Mouse (Mus musculus) urinary bladder, postnatal 25 days (tissue): ENCODE measurements around the gene Slc6a19.

ENCODE experiments used
- DNase-seq: peaks from one replicate; pipeline ENCODE4 v3.0.0; 2022; ENCODE audit warnings: low spot score

Gene Slc6a19

GRCm38 (mm10) chr13:73660163-73660695 lies 44.4 kb downstream of the Slc6a19 start:
- DNase-seq = no peak

- no peak for DNase-seq
Observed at GRCm38 (mm10) chr13:73658953-73659352, 45.7 kb downstream of the Slc6a19 start.

GRCm38 (mm10) chr13:73654976-73655375 lies 49.7 kb downstream of the Slc6a19 start:
- no peak for DNase-seq

- no peak for DNase-seq
Observed at GRCm38 (mm10) chr13:73653266-73653665, 51.4 kb downstream of the Slc6a19 start.

DNA sequence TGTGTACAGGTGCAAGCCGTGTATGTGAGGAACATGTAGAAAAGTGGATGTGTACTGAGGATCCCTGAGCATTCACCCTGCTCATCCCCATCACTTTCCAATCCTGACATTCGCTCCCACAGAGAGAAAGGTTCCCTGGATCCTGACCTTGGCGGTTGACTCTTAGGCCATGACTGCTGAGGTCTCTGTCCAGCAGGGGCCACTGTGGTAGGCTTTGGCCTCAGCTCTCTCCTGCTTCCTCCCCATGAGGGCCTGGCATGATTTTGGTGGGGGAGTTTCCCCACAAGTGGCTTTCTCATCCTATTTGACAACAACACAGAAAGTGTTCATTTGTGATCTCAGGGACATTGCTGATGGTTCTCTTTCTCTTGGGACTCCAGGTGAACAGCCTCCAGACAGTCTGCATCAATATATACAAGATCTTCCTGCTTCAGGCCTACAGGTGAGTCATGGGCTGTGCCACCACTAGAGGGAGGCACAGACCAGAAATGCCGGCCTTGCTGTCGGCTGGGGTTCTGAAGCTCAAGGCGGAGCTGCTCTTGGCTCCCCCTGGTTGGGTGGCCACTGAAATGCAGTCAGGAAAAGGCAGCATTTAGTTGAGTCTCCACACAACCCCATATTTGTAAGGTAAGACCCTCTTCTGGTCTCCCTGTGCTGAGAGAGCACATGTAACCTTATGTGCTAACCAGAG lies 58.1 kb downstream of the Slc6a19 start:
- peak; percentile 35 for DNase-seq

GRCm38 (mm10) chr13:73641296-73641695 lies 63.4 kb downstream of the Slc6a19 start:
- DNase-seq = no peak

DNA sequence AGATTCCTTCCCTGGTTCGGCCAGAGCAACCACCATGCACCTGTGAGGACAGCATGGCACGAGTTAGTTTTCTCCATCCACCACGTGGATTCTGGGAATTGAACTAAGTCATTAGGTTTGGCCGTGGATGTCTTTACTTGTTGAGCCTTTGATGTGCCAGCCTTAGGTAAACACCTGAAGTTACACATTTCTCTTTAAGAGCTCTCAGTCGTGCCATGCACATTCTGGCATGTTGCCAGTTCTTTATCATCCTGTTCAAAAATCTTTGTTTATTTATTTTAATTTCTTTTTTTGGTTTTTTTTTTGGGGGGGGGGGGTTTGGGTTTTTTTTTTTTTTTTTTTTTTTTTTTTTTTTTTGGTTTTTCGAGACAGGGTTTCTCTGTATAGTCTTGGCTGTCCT lies 66.8 kb downstream of the Slc6a19 start:
- no peak for DNase-seq

DNA sequence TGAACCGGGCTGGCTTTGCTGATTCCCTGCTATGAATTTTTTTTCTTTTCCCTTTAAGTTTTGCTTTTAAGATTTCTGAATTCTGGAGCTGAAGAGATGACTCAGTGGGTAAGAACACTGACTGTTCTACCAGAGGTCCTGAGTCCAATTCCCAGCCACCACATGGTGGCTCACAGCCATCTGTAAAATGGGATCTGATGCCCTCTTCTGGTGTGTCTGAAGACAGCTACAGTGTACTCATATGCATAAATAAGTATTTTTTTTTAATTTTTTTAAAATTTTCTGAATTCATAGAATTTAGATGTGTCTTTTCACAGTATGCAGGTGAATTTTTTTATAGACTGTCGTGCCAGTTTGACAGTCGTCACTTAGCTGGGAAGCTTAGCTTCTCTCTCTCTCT lies 72.8 kb downstream of the Slc6a19 start:
- DNase-seq = no peak
